Mouse (Mus musculus) midbrain, embryonic 15.5 days (tissue): ENCODE measurements around the gene Epb41l2. TPM values are rescaled to one million over a fixed set of nuclear protein-coding genes. Genes with fewer than 3 reads are reported as not detected.

Source experiments
- ATAC-seq: fragments of 200-750 bp; cut with Nextera tagmentation; replicated peaks from 2 replicates; pipeline ENCODE4 v1.8.0; 2017; ENCODE audit warnings: moderate TSS enrichment
- H3K27ac ChIP-seq: fragments of 300-500 bp; sonication (generic); 2 replicates; pipeline ENCODE4 v1.5.1; 2015; ENCODE audit warnings: mild to moderate bottlenecking, inconsistent platforms
- H3K27me3 ChIP-seq: fragments of 300-500 bp; sonication (generic); replicated peaks from 2 replicates; pipeline ENCODE4 v1.6.1; 2015; ENCODE audit warnings: inconsistent platforms
- H3K36me3 ChIP-seq: fragments of 300-500 bp; sonication (generic); replicated peaks from 2 replicates; pipeline ENCODE4 v1.6.1; 2015; ENCODE audit warnings: inconsistent platforms
- H3K4me1 ChIP-seq: fragments of 300-500 bp; sonication (generic); 2 replicates; pipeline ENCODE4 v1.6.1; 2015; ENCODE audit warnings: inconsistent platforms
- H3K4me2 ChIP-seq: fragments of 300-500 bp; sonication (generic); 2 replicates; pipeline ENCODE4 v1.6.1; 2015; ENCODE audit warnings: inconsistent platforms, mild to moderate bottlenecking, moderate library complexity
- H3K4me3 ChIP-seq: fragments of 300-500 bp; sonication (generic); 2 replicates; pipeline ENCODE4 v1.5.1; 2015; ENCODE audit warnings: mild to moderate bottlenecking, inconsistent platforms
- H3K9ac ChIP-seq: fragments of 300-500 bp; sonication (generic); 2 replicates; pipeline ENCODE4 v1.6.1; 2015; ENCODE audit warnings: mild to moderate bottlenecking, inconsistent platforms
- H3K9me3 ChIP-seq: fragments of 300-500 bp; sonication (generic); 2 replicates; pipeline ENCODE4 v1.6.1; 2016; ENCODE audit warnings: inconsistent platforms
- WGBS: fragments of 180-500 bp; shearing (Covaris S2); methylation state at CpG from one replicate; pipeline ENCODE4 v1.1.7; 2015; ENCODE audit warnings: mixed read lengths; 5-methylcytosine and 5-hydroxymethylcytosine counted together
- polyA plus RNA-seq: library from polyadenylated mRNA; unstranded; fragments of >200 nt; fragmentation: Nextera tagmentation; extraction: Ambion mirVana; gene quantifications from 2 replicates; pipeline ENCODE4 v1.2.1, GENCODE M21; 2015

Gene Epb41l2
- polyA plus RNA-seq, 1 experiment from 2014 or later: 27.7 TPM

DNA sequence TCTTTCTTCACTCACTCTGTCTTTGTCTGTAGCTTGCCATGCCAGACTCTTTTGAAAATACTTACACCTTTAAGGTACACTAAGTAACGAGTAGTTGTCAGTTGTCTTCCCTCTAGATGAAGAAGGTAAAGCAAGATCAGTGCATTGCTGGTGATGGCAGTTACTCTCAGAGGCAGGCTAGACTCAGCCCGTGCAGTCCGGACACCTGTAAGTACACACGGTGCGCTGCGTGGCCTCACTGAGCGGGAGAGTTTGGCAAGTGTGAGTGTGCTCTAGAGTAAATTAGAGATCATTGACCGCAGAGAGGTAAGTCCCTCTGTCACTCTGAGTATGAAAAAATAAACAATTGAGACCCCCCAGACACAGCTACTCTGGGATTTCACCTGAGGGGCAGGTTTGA, 46.0 kb downstream of the Epb41l2 start:
- H3K4me2 ChIP-seq: no peak overlapping the region
- WGBS: 92% methylated on average over 8 of the region's 8 CpGs
- no peaks in the 10 kb centered on the region for H3K9me3 ChIP-seq
- H3K4me3 ChIP-seq: no peak overlapping the region
- no peaks in the 10 kb centered on the region for H3K36me3 ChIP-seq
- no peak for ATAC-seq
- no peaks in the 10 kb centered on the region for H3K4me1 ChIP-seq
- no peaks in the 10 kb centered on the region for H3K27me3 ChIP-seq
- H3K27ac ChIP-seq: no peak overlapping the region
- H3K9ac ChIP-seq: no peak overlapping the region

DNA sequence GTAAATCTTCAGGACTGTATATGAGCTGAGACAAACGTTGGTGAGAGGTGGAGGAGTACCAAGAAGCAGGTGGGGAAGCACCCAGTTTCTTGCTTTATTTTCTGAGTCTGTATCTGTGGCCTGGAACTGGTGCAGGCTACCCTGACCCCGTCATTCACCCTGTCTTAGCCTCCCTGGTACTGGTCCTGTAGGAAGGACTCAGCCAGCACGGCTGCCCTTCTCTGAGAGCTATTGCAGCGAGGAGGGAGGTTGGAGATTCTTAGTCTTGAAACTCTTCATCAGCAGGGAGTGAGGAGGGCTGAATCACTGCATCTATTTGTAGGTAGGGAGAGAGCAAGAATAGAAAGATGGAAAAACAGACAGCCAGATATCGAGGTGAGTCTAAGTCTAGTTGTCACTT, 47.1 kb downstream of the Epb41l2 start:
- H3K4me2 ChIP-seq: no peak overlapping the region
- H3K4me1 ChIP-seq: no peaks in the 10 kb centered on the region
- ATAC-seq: no peak
- no peak overlapping the region for H3K9ac ChIP-seq
- no peak overlapping the region for H3K4me3 ChIP-seq
- no peaks in the 10 kb centered on the region for H3K36me3 ChIP-seq
- H3K27ac ChIP-seq: no peak overlapping the region
- 84% methylated on average over 5 of the region's 5 CpGs for WGBS
- H3K27me3 ChIP-seq: no peaks in the 10 kb centered on the region
- H3K9me3 ChIP-seq: no peaks in the 10 kb centered on the region

DNA sequence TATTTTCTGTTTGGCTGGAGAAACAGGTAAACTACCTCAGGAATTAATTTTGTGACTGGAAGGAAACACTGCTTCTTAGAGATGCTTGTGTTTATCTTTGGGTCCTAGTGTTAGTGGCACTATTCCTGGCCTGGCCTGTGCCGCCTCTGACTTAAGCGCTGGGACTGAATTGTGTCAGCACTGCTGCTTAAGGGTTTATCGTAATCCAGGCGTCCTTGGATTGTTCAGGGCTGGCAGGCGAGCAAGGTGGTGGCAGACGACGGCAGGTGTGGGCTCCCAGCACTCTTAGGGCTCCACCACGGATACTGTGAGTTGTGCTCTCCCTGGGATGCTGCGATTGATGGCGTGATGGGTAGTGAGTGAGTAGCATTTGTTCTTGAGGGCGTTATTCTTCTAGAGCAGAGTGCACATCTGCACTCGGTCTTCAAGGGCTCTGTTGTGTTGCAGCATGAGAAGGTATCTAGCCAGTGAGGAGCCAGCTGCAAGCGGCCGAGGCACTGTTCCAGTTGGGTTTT, 48.6 kb downstream of the Epb41l2 start:
- no peak for ATAC-seq
- Histone ChIP-seq H3K27me3 (no peaks in the 10 kb centered on the region), H3K4me2 (no peak overlapping the region), H3K9me3 (no peaks in the 10 kb centered on the region), H3K36me3 (no peaks in the 10 kb centered on the region), H3K9ac (no peak overlapping the region), H3K4me1 (no peaks in the 10 kb centered on the region), H3K4me3 (no peak overlapping the region), H3K27ac (no peak overlapping the region)
- WGBS: 86% methylated on average over 14 of the region's 14 CpGs

DNA sequence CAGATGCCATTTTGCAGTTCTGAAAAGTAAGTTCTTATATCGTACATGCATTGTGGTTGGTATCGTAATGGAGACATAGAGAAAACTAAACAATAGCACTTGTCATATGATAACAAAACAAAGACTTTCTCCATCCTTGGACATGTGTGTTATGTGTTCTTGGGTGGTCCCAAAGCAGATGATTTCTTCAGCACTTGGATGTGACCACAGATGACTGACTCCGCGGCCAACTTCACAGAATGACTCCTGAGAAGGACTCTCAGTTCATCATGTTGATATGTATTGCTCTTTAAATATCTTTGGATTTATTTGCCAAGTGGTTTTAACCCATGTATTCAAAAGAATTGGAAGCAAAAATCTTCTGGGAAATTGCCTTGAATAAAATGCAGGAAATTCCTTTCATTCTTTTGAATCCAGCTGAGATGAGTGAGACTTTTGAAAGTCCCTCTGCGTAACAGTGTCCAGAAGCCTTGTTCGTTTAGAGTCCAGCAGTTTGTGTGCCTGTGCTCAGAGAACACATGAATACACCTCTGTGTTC, 52.3 kb downstream of the Epb41l2 start:
- no peak for ATAC-seq
- H3K4me2 ChIP-seq: no peak overlapping the region
- H3K27ac ChIP-seq: no peak overlapping the region
- WGBS: 76% methylated on average over 6 of the region's 6 CpGs
- H3K27me3 ChIP-seq: no peaks in the 10 kb centered on the region
- no peak overlapping the region for H3K9ac ChIP-seq
- H3K36me3 ChIP-seq: no peaks in the 10 kb centered on the region
- no peaks in the 10 kb centered on the region for H3K4me1 ChIP-seq
- H3K4me3 ChIP-seq: no peak overlapping the region
- no peaks in the 10 kb centered on the region for H3K9me3 ChIP-seq

DNA sequence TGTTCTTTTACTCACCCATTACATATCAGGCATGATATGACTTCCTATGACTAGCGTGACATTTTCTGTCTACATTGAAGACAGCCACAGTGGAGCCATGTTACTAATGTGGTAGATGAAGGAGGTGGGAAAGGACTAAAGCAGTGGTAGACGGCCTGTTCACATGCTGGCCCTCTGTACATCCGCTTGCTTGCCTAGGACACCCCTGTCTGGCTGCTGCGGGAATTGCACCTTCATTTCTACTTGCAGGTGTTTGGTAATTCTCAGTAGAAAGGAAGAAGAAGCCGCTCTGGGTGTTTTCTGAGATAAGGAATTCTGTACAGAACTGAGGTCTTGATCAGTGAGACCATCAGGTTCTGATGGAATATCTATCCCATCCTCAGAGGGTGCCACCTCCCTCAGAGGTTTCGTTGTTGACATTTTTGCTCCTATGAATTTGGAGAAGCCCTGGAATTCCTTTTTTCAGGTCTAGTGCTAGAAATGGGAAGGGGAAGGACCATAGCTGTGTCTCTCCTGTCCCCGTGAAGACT, 55.7 kb downstream of the Epb41l2 start:
- Histone ChIP-seq H3K27ac (no peak overlapping the region), H3K27me3 (no peaks in the 10 kb centered on the region), H3K4me1 (no peaks in the 10 kb centered on the region), H3K4me3 (no peak overlapping the region), H3K9ac (no peak overlapping the region), H3K4me2 (no peak overlapping the region), H3K9me3 (no peaks in the 10 kb centered on the region), H3K36me3 (no peaks in the 10 kb centered on the region)
- WGBS: 86% methylated on average over 7 of the region's 7 CpGs
- no peak for ATAC-seq

DNA sequence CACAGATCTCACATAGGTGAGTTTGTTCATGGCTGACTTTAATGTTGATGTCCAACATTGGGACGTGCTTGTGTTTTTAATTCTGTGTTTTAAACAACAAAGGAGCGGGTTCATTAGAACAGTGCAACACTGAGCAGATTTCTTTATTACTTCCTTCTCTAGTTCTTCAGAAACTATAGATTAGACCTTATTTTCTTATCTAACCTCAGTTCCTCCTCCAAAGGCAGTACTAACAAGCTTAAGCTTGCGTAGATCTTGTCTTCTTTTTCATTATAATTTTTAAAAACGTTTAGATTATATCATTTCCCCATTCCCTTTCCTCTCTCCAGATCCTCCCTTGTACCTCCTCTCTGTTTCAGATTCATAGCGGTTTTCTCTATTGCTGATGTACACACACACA, 57.1 kb downstream of the Epb41l2 start:
- H3K4me2 ChIP-seq: no peak overlapping the region
- H3K27ac ChIP-seq: no peak overlapping the region
- H3K4me1 ChIP-seq: no peaks in the 10 kb centered on the region
- H3K9me3 ChIP-seq: no peaks in the 10 kb centered on the region
- ATAC-seq: no peak
- no peak overlapping the region for H3K9ac ChIP-seq
- WGBS: 87% methylated on average over 5 of the region's 5 CpGs
- H3K4me3 ChIP-seq: no peak overlapping the region
- no peaks in the 10 kb centered on the region for H3K27me3 ChIP-seq
- H3K36me3 ChIP-seq: no peaks in the 10 kb centered on the region

DNA sequence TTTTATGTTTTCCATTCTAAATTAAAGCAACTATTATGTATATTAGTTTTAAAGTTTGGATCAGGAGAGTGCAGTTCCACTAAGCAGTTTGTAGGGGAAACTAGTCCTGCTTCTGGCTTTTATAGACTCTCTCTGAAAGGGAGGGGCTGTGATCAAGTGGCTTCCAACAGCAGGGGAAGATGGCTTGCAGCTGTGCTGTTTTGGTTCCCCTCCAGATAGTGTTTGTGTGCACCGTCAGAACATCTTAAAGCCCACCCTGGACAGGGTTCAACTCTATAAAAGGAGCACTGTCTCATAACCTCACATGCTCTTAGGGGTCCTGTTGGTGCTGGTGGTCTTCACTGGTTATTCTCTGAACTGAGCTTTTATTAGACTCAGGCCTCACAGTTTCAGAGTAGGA, 66.5 kb downstream of the Epb41l2 start:
- Histone ChIP-seq H3K27ac (no peak overlapping the region), H3K9ac (no peak overlapping the region), H3K4me1 (no peaks in the 10 kb centered on the region), H3K27me3 (no peaks in the 10 kb centered on the region), H3K9me3 (no peaks in the 10 kb centered on the region), H3K36me3 (no peaks in the 10 kb centered on the region), H3K4me3 (no peak overlapping the region), H3K4me2 (no peak overlapping the region)
- ATAC-seq: no peak
- whole genome bisulfite sequencing: 43% methylated on average over 1 of the region's 1 CpGs

DNA sequence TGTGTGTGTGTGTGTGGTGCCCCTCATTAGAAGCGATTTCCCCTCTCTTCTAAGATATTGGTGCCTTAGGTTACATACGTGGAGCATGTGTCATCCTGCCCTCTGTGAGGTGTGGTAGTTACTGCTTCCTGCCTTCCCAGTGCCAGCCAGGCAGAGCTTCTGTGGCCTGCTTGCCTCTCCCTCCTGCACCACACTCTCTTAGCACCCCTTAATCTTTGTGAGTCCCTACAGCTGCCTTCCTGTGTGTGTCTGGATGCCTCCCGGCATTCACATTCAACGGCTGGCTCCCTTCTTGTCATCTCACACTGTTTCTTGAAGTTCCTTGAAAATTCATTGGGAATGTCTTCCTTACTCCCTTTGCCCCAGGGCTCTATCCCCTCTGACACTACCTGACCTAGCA, 67.2 kb downstream of the Epb41l2 start:
- Histone ChIP-seq H3K36me3 (no peaks in the 10 kb centered on the region), H3K4me2 (no peak overlapping the region), H3K27me3 (no peaks in the 10 kb centered on the region), H3K9ac (no peak overlapping the region), H3K4me3 (no peak overlapping the region), H3K9me3 (no peaks in the 10 kb centered on the region), H3K4me1 (no peaks in the 10 kb centered on the region), H3K27ac (no peak overlapping the region)
- ATAC-seq: no peak
- WGBS: 82% methylated on average over 4 of the region's 4 CpGs

DNA sequence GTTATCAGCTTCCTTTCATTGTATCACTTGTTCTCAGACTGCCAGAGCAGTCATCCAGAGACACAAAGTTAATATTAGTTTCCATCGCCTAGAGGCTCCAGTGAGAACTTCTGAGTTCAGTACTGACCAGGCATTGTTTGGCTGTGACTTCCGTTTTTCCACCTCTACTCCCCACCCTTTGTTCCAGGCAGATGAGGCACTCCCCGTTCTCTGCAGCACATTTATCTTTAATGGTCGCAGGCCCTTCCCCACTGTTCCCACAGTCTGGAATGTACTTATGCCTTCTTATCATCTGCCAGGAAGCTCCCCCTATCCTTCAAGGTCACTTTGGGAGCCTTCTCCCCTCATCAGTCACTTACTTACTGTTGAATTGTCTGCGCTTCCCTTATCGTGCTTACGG, 67.9 kb downstream of the Epb41l2 start:
- no peaks in the 10 kb centered on the region for H3K27me3 ChIP-seq
- 62% methylated on average over 7 of the region's 7 CpGs for WGBS

DNA sequence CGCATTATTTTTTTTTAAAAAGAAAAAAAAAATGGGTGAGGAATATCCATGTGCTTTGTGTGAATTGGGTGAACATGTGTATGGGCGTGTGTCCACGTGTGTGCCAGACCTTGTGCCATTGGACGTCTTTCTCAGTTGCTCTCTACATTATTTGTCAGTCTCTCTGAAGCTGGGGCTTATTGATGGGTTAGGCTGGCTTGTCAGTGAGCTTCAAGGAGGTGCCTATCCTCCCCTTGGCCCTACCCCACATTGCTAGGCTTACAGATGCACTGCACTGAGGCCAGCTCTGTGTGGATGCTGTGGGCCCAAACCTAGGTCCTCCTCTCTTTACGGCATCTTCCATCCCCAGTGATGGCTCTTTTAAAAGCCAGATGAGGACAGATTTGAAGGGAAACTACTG, 69.1 kb downstream of the Epb41l2 start:
- WGBS: 88% methylated on average over 5 of the region's 5 CpGs
- no peaks in the 10 kb centered on the region for H3K9me3 ChIP-seq
- ATAC-seq: no peak

More for the DNA sequence above, 67.9 kb downstream of the Epb41l2 start:
- Histone ChIP-seq H3K4me1 (no peaks in the 10 kb centered on the region), H3K4me2 (no peak overlapping the region), H3K27ac (no peak overlapping the region), H3K36me3 (no peaks in the 10 kb centered on the region), H3K9me3 (no peaks in the 10 kb centered on the region), H3K4me3 (no peak overlapping the region), H3K9ac (no peak overlapping the region)
- no peak for ATAC-seq

DNA sequence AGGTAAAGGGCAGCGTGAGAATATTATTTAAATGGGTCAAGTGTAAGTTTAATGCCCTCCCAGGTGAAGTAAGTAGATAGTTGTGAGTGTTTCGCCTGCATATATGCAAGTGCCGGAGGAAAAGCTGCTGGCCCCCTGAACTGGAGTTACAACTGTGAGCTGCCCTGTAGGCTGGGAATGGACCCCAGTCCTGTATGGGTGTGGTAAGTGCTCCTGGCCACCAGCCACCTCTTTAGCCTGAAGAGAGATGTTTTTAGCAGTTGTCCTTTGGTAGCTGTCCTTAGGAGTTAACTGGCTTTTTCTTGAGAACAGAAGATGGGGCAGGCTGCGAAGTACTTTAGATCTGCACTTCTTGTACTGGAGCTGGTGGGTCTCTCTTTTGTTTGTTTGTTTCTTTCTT, 69.7 kb downstream of the Epb41l2 start:
- Histone ChIP-seq H3K27me3 (no peaks in the 10 kb centered on the region), H3K4me1 (no peaks in the 10 kb centered on the region; the same call in 1 of the 2 replicates), H3K4me2 (no peak overlapping the region), H3K9ac (no peak overlapping the region), H3K36me3 (no peaks in the 10 kb centered on the region), H3K9me3 (no peaks in the 10 kb centered on the region), H3K27ac (no peak overlapping the region), H3K4me3 (no peak overlapping the region)
- ATAC-seq: no peak
- WGBS: 91% methylated on average over 4 of the region's 4 CpGs

More for the DNA sequence above, 69.1 kb downstream of the Epb41l2 start:
- Histone ChIP-seq H3K4me3 (no peak overlapping the region), H3K27me3 (no peaks in the 10 kb centered on the region), H3K27ac (no peak overlapping the region), H3K4me1 (no peaks in the 10 kb centered on the region; the same call in 1 of the 2 replicates), H3K36me3 (no peaks in the 10 kb centered on the region), H3K9ac (no peak overlapping the region), H3K4me2 (no peak overlapping the region)

DNA sequence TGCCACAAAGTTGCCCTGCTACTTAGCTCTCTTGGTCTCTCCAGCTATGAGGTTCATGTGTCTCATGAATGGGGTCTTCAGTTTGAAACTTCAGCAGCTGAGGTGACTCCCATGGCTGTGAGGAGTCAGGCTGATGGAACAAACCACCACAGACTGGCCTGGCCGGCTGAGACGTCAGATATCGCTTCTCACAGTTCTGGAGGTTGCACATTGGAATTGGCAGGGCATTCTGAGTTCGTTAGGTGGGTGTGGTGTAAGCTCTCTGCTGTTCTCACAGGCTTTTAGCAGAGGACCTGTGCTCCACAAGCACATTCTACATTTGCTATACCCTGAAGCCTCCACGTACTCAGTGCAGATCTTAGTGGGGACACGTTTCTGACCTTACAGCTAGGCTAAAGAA, 71.3 kb downstream of the Epb41l2 start:
- H3K36me3 ChIP-seq: no peaks in the 10 kb centered on the region
- no peak for ATAC-seq
- H3K4me3 ChIP-seq: no peak overlapping the region
- no peaks in the 10 kb centered on the region for H3K27me3 ChIP-seq
- no peaks in the 10 kb centered on the region for H3K9me3 ChIP-seq
- no peaks in the 10 kb centered on the region; the same call in 1 of the 2 replicates for H3K4me1 ChIP-seq
- no peak overlapping the region for H3K4me2 ChIP-seq
- H3K27ac ChIP-seq: no peak overlapping the region
- no peak overlapping the region for H3K9ac ChIP-seq
- WGBS: 63% methylated on average over 6 of the region's 6 CpGs

DNA sequence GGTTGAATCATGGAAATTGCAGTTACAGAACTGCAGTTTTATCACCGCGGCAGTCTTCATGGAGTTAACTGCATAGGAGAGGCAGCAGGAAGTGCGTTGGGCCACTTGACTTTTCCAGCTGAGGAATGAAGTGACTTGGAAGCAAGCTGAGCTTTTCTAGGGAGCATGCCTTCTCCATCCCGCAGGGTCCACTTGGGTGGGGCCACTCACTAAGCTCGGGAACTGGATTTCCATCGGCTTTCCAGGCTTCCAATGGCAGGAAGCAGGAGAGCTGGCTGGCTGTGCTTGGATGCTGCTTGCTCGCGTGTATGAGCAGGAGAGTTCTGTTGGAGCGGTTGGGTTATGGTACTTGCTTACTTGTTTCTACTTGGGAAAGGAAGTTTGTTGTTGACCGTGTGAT, 72.8 kb downstream of the Epb41l2 start:
- no peak overlapping the region for H3K4me3 ChIP-seq
- H3K27me3 ChIP-seq: no peaks in the 10 kb centered on the region
- 70% methylated on average over 10 of the region's 10 CpGs for WGBS
- H3K9ac ChIP-seq: no peak overlapping the region
- ATAC-seq: no peak
- no peaks in the 10 kb centered on the region for H3K9me3 ChIP-seq
- no peaks in the 10 kb centered on the region for H3K36me3 ChIP-seq
- H3K4me2 ChIP-seq: no peak overlapping the region
- H3K27ac ChIP-seq: no peak overlapping the region
- no peaks in the 10 kb centered on the region; the same call in 1 of the 2 replicates for H3K4me1 ChIP-seq
